Mouse (Mus musculus) midbrain, postnatal 0 days (tissue): ENCODE data around the gene Mfsd12. TPM values are rescaled to one million over a fixed set of nuclear protein-coding genes. Genes with fewer than 3 reads are reported as not detected.

Experiments
- ATAC-seq: fragments of 200-750 bp; cut with Nextera tagmentation; 2 replicates; pipeline ENCODE4 v1.8.0; 2017; ENCODE audit warnings: moderate number of reproducible peaks, mild to moderate bottlenecking, moderate TSS enrichment, moderate library complexity; ENCODE audit not compliant: low FRiP score
- DNase-seq: peaks from one replicate; pipeline ENCODE4 v3.0.0-alpha.2; 2015; ENCODE audit warnings: low spot score
- H3K27ac ChIP-seq: fragments of 300-500 bp; sonication (generic); 2 replicates; pipeline ENCODE4 v1.5.1; 2014; ENCODE audit warnings: low read depth, mild to moderate bottlenecking, low read length, mixed read lengths
- H3K27me3 ChIP-seq: fragments of 300-500 bp; sonication (generic); 2 replicates; pipeline ENCODE4 v1.6.1; 2014; ENCODE audit warnings: low read length, control low read depth, mixed read lengths; ENCODE audit not compliant: insufficient read depth
- H3K36me3 ChIP-seq: fragments of 300-500 bp; sonication (generic); 2 replicates; pipeline ENCODE4 v1.6.1; 2014; ENCODE audit warnings: low read length, control low read depth, mixed read lengths; ENCODE audit not compliant: insufficient read depth
- H3K4me1 ChIP-seq: fragments of 300-500 bp; sonication (generic); 2 replicates; pipeline ENCODE4 v1.6.1; 2014; ENCODE audit warnings: mild to moderate bottlenecking, control low read depth, antibody characterized with exemption, low read length, mixed read lengths; ENCODE audit not compliant: insufficient read depth
- H3K4me2 ChIP-seq: fragments of 300-500 bp; sonication (generic); 2 replicates; pipeline ENCODE4 v1.6.1; 2014; ENCODE audit warnings: low read depth, mild to moderate bottlenecking, low read length, mixed read lengths; ENCODE audit not compliant: poor library complexity, severe bottlenecking
- H3K4me3 ChIP-seq: fragments of 300-500 bp; sonication (generic); 2 replicates; pipeline ENCODE4 v1.5.1; 2014; ENCODE audit warnings: low read depth, mild to moderate bottlenecking, low read length, moderate library complexity
- H3K9ac ChIP-seq: fragments of 300-500 bp; sonication (generic); replicated peaks from 2 replicates; pipeline ENCODE4 v1.6.1; 2014; ENCODE audit warnings: mild to moderate bottlenecking, low read length, moderate library complexity, mixed read lengths; ENCODE audit not compliant: poor library complexity, severe bottlenecking
- H3K9me3 ChIP-seq: fragments of 300-500 bp; sonication (generic); 2 replicates; pipeline ENCODE4 v1.6.1; 2016; ENCODE audit warnings: low read length, control low read depth
- CTCF ChIP-seq: IDR thresholded peaks from 2 replicates; pipeline ENCODE4 v1.5.1; 2016; ENCODE audit warnings: antibody characterized with exemption, mild to moderate bottlenecking
- WGBS: fragments of 180-500 bp; shearing (Covaris S2); extraction: QIAGEN DNeasy Blood & Tissue Kit; methylation state at CpG from one replicate; pipeline ENCODE4 v1.1.7; 2014; 5-methylcytosine and 5-hydroxymethylcytosine counted together
- polyA plus RNA-seq: library from polyadenylated mRNA; unstranded; fragments of >200 nt; fragmentation: Nextera tagmentation; extraction: Ambion mirVana; gene quantifications from 2 replicates; pipeline ENCODE4 v1.2.1, GENCODE M21; 2015
- total RNA-seq: library from RNA; depleted of rRNA; stranded (reverse); fragments of >200 nt; gene quantifications from 2 replicates; pipeline ENCODE4 v1.2.3, GENCODE M21; 2014

The Mfsd12 gene
- total and polyA plus RNA-seq, 2 experiments from 2014 or later: 13.6 to 40.6 TPM

- WGBS: 37% methylated on average over 10 of the region's 10 CpGs
- Histone ChIP-seq H3K4me3 (no peak overlapping the region), H3K27ac (no peak overlapping the region; the same call in 1 of the 2 replicates), H3K4me1 (no peaks in the 10 kb centered on the region), H3K27me3 (no peaks in the 10 kb centered on the region), H3K4me2 (no peak overlapping the region), H3K36me3 (peaks cover 43% of the 10 kb centered on the region), H3K9ac (no peak overlapping the region), H3K9me3 (no peaks in the 10 kb centered on the region)
- ATAC-seq: peak; percentile 4; the same call in 1 of the 2 replicates
- no peak for DNase-seq
- no peak for TF ChIP-seq CTCF
These were observed 43.9 kb downstream of the Mfsd12 start for GRCm38 (mm10) chr10:81401205-81401520.

GRCm38 (mm10) chr10:81401521-81402226 is 44.4 kb downstream of the Mfsd12 start:
- 10% methylated on average over 18 of the region's 18 CpGs for WGBS
- Histone ChIP-seq H3K4me1 (no peaks in the 10 kb centered on the region), H3K9me3 (no peaks in the 10 kb centered on the region), H3K9ac (no peak overlapping the region), H3K27me3 (no peaks in the 10 kb centered on the region), H3K4me2 (0 out of 2 replicates have a peak overlapping the region, but pooled peaks have one; percentile 2), H3K27ac (peak overlapping the region; percentile 47; the same call in 1 of the 2 replicates), H3K36me3 (peaks cover 48% of the 10 kb centered on the region), H3K4me3 (no peak overlapping the region)
- ATAC-seq (peak; percentile 29; the same call in 1 of the 2 replicates), DNase-seq (peak; percentile 65)
- no peak for TF ChIP-seq CTCF

GRCm38 (mm10) chr10:81402227-81402765 is 45.0 kb downstream of the Mfsd12 start:
- WGBS: 21% methylated on average over 6 of the region's 7 CpGs
- Histone ChIP-seq H3K4me3 (no peak overlapping the region), H3K4me2 (no peak overlapping the region), H3K4me1 (no peaks in the 10 kb centered on the region), H3K27ac (peak overlapping the region; percentile 47; the same call in 1 of the 2 replicates), H3K36me3 (peaks cover 54% of the 10 kb centered on the region), H3K27me3 (no peaks in the 10 kb centered on the region), H3K9ac (no peak overlapping the region), H3K9me3 (no peaks in the 10 kb centered on the region)
- ATAC-seq (no peak), DNase-seq (no peak)
- TF ChIP-seq CTCF: no peak

GRCm38 (mm10) chr10:81403511-81403910 is 46.2 kb downstream of the Mfsd12 start:
- ATAC-seq (no peak), DNase-seq (no peak)
- WGBS: 36% methylated on average over 10 of the region's 10 CpGs
- Histone ChIP-seq H3K4me3 (no peak overlapping the region), H3K27me3 (0 out of 2 replicates have a peak, but pooled peaks cover 4% of the 10 kb centered on the region), H3K9ac (no peak overlapping the region), H3K4me1 (no peaks in the 10 kb centered on the region), H3K9me3 (no peaks in the 10 kb centered on the region), H3K36me3 (peaks cover 61% of the 10 kb centered on the region), H3K4me2 (no peak overlapping the region), H3K27ac (0 out of 2 replicates have a peak overlapping the region, but pooled peaks have one; percentile 26)
- TF ChIP-seq CTCF: no peak

GRCm38 (mm10) chr10:81404082-81404481 is 46.8 kb downstream of the Mfsd12 start:
- DNase-seq (no peak), ATAC-seq (no peak)
- Histone ChIP-seq H3K36me3 (peaks cover 63% of the 10 kb centered on the region), H3K27me3 (0 out of 2 replicates have a peak, but pooled peaks cover 4% of the 10 kb centered on the region), H3K4me1 (no peaks in the 10 kb centered on the region), H3K27ac (no peak overlapping the region), H3K9ac (no peak overlapping the region), H3K4me3 (no peak overlapping the region), H3K9me3 (no peaks in the 10 kb centered on the region), H3K4me2 (no peak overlapping the region)
- no peak for TF ChIP-seq CTCF
- WGBS: 28% methylated on average over 9 of the region's 9 CpGs

- H3K36me3 ChIP-seq: peaks cover 57% of the 10 kb centered on the region
- H3K27me3 ChIP-seq: 0 out of 2 replicates have a peak, but pooled peaks cover 4% of the 10 kb centered on the region
- no peak overlapping the region for H3K27ac ChIP-seq
- 69% methylated on average over 18 of the region's 18 CpGs for WGBS
- no peak overlapping the region for H3K4me2 ChIP-seq
- TF ChIP-seq CTCF: no peak
- ATAC-seq (no peak), DNase-seq (no peak)
- H3K9me3 ChIP-seq: no peaks in the 10 kb centered on the region
- no peak overlapping the region for H3K9ac ChIP-seq
- H3K4me1 ChIP-seq: no peaks in the 10 kb centered on the region
- no peak overlapping the region for H3K4me3 ChIP-seq
These were observed 47.4 kb downstream of the Mfsd12 start for GRCm38 (mm10) chr10:81404720-81405119.
